Mouse (Mus musculus) liver, embryonic 14.5 days (tissue): Measurements from ENCODE around the gene Fbxl17.

Source experiments
- CTCF ChIP-seq: IDR thresholded peaks from 2 replicates; pipeline ENCODE4 v1.5.1; 2016; ENCODE audit warnings: antibody characterized with exemption, low read depth, control low read depth
- EP300 ChIP-seq: IDR thresholded peaks from 2 replicates; pipeline ENCODE4 v1.6.1; 2016; ENCODE audit warnings: antibody characterized with exemption, low read depth

- no peak for TF ChIP-seq CTCF
- TF ChIP-seq EP300 = no peak
Observed at GRCm38 (mm10) chr17:63240021-63240730, 259.6 kb downstream of the Fbxl17 start.
